Mouse (Mus musculus) spleen, adult 2 months (tissue): ENCODE measurements at regions not wholly inside any gene's neighbourhood (a gene's known extent, or its start where the extent isn't known, plus 50 kb on each side); places are given as distances from the start of the nearest gene placed in this dataset.

Source experiments
- DNase-seq, 2 experiments: peaks; one replicate each; pipeline versions ENCODE4 v3.0.0 to v3.0.0-alpha.2; 2012 to 2021; ENCODE audit warnings: low spot score in 2 of 2, low read depth in 1 of 2
- H3K27ac ChIP-seq: fragments of 200-500 bp; 2 replicates; pipeline ENCODE4 v1.5.1; 2012; ENCODE audit warnings: low read length, inconsistent platforms; ENCODE audit not compliant: insufficient read depth
- H3K27me3 ChIP-seq: fragments of 200-500 bp; 2 replicates; pipeline ENCODE4 v1.6.1; 2012; ENCODE audit warnings: mild to moderate bottlenecking, moderate library complexity, low read length, inconsistent platforms; ENCODE audit not compliant: control insufficient read depth, insufficient read depth
- H3K36me3 ChIP-seq: fragments of 200-500 bp; 2 replicates; pipeline ENCODE4 v1.6.1; 2012; ENCODE audit warnings: mild to moderate bottlenecking, low read length, inconsistent platforms; ENCODE audit not compliant: control insufficient read depth, insufficient read depth
- H3K4me1 ChIP-seq: fragments of 200-500 bp; 2 replicates; pipeline ENCODE4 v1.6.1; 2011; ENCODE audit warnings: inconsistent platforms; ENCODE audit not compliant: control insufficient read depth, insufficient read depth, insufficient read length
- H3K4me3 ChIP-seq: fragments of 200-500 bp; 2 replicates; pipeline ENCODE4 v1.5.1; 2011; ENCODE audit warnings: mild to moderate bottlenecking, inconsistent platforms; ENCODE audit not compliant: insufficient read depth, insufficient read length; ENCODE audit errors: extremely low read depth
- CTCF ChIP-seq: fragments of 200-500 bp; IDR thresholded peaks from 2 replicates; pipeline ENCODE4 v1.5.1; 2011; ENCODE audit warnings: mild to moderate bottlenecking, inconsistent platforms; ENCODE audit not compliant: insufficient read depth, insufficient read length, insufficient replicate concordance; ENCODE audit errors: extremely low read depth
- POLR2A ChIP-seq: fragments of 200-500 bp; IDR thresholded peaks from 2 replicates; pipeline ENCODE4 v1.6.1; 2011; ENCODE audit warnings: low read depth, low read length, inconsistent platforms
- WGBS: fragments of 180-500 bp; shearing (Covaris S2); methylation state at CpG from one replicate; pipeline ENCODE4 v1.1.7; 2018; 5-methylcytosine and 5-hydroxymethylcytosine counted together

- H3K36me3 ChIP-seq, result no peaks in the 10 kb centered on the region
- no peaks in the 10 kb centered on the region for H3K4me1 ChIP-seq
- H3K4me3 ChIP-seq, result no peak overlapping the region
- no peaks in the 10 kb centered on the region for H3K27me3 ChIP-seq
- WGBS, result 83% methylated on average over 2 of the region's 2 CpGs
- TF ChIP-seq POLR2A (no peak), CTCF (no peak)
- DNase-seq, result no peak
- no peak overlapping the region for H3K27ac ChIP-seq
These were observed 288.1 kb downstream of the Inhba start for GRCm38 (mm10) chr13:16299756-16300155.

- Histone ChIP-seq H3K4me1 (no peaks in the 10 kb centered on the region), H3K4me3 (no peak overlapping the region), H3K27ac (no peak overlapping the region), H3K27me3 (no peaks in the 10 kb centered on the region), H3K36me3 (no peaks in the 10 kb centered on the region)
- DNase-seq, result no peak
- WGBS, result 39% methylated on average over 2 of the region's 2 CpGs
- TF ChIP-seq CTCF (no peak), POLR2A (no peak)
These were observed 303.0 kb downstream of the Inhba start for GRCm38 (mm10) chr13:16314669-16315068.

- TF ChIP-seq POLR2A, result no peak
- TF ChIP-seq CTCF, result no peak
- Histone ChIP-seq H3K27me3 (no peaks in the 10 kb centered on the region), H3K36me3 (no peaks in the 10 kb centered on the region), H3K27ac (no peak overlapping the region), H3K4me1 (no peaks in the 10 kb centered on the region), H3K4me3 (no peak overlapping the region)
- 94% methylated on average over 2 of the region's 2 CpGs for WGBS
- DNase-seq, result no peak
These were observed 304.0 kb downstream of the Inhba start for GRCm38 (mm10) chr13:16315689-16316088.

GRCm38 (mm10) chr13:16316581-16316980 lies 304.9 kb downstream of the Inhba start:
- no peak for TF ChIP-seq POLR2A
- TF ChIP-seq CTCF, result no peak
- no peak for DNase-seq
- no peaks in the 10 kb centered on the region for H3K4me1 ChIP-seq
- no peak overlapping the region for H3K27ac ChIP-seq
- 92% methylated on average over 2 of the region's 2 CpGs for WGBS
- no peaks in the 10 kb centered on the region for H3K27me3 ChIP-seq
- H3K4me3 ChIP-seq, result no peak overlapping the region
- no peaks in the 10 kb centered on the region for H3K36me3 ChIP-seq

GRCm38 (mm10) chr13:16317412-16317811 lies 305.8 kb downstream of the Inhba start:
- Histone ChIP-seq H3K27ac (no peak overlapping the region), H3K4me3 (no peak overlapping the region), H3K4me1 (no peaks in the 10 kb centered on the region), H3K36me3 (no peaks in the 10 kb centered on the region), H3K27me3 (no peaks in the 10 kb centered on the region)
- no peak for DNase-seq
- no peak for TF ChIP-seq POLR2A
- 84% methylated on average over 3 of the region's 3 CpGs for WGBS

GRCm38 (mm10) chr13:16320392-16320791 lies 308.7 kb downstream of the Inhba start:
- H3K27me3 ChIP-seq, result no peaks in the 10 kb centered on the region
- no peak for DNase-seq
- TF ChIP-seq POLR2A (no peak), CTCF (no peak)
- H3K4me1 ChIP-seq, result no peaks in the 10 kb centered on the region
- H3K36me3 ChIP-seq, result no peaks in the 10 kb centered on the region
- no peak overlapping the region for H3K27ac ChIP-seq
- 89% methylated on average over 4 of the region's 4 CpGs for WGBS
- H3K4me3 ChIP-seq, result no peak overlapping the region

- DNase-seq, result no peak
- Histone ChIP-seq H3K36me3 (no peaks in the 10 kb centered on the region), H3K27ac (no peak overlapping the region), H3K4me1 (no peaks in the 10 kb centered on the region), H3K27me3 (no peaks in the 10 kb centered on the region), H3K4me3 (no peak overlapping the region)
- no peak for TF ChIP-seq CTCF
- TF ChIP-seq POLR2A, result no peak
- 88% methylated on average over 2 of the region's 2 CpGs for WGBS
These were observed 314.0 kb downstream of the Inhba start for GRCm38 (mm10) chr13:16325661-16326060.

GRCm38 (mm10) chr13:16341727-16342126 lies 330.1 kb downstream of the Inhba start:
- H3K36me3 ChIP-seq, result no peaks in the 10 kb centered on the region
- no peak for TF ChIP-seq CTCF
- no peak for TF ChIP-seq POLR2A
- no peaks in the 10 kb centered on the region for H3K27me3 ChIP-seq
- no peaks in the 10 kb centered on the region for H3K4me1 ChIP-seq
- no peak overlapping the region for H3K27ac ChIP-seq
- H3K4me3 ChIP-seq, result no peak overlapping the region
- WGBS, result 97% methylated on average over 1 of the region's 1 CpGs
- no peak for DNase-seq
